Mouse (Mus musculus) lung, adult 2 months (tissue): Measurements from ENCODE around the gene Polr2g. TPM values are rescaled to one million over a fixed set of nuclear protein-coding genes. Genes with fewer than 3 reads are reported as not detected.
A peak's percentile ranks its signal among the peaks of the same experiment; 100 is the strongest.
"Not testable (repeated sequence)": the region's sequence is repeated elsewhere in the genome, so short reads cannot be mapped to it uniquely, and the experiment has no call there.

Source experiments
- DNase-seq: peaks from one replicate; pipeline ENCODE4 v3.0.0; 2022
- H3K4me1 ChIP-seq: fragments of 200-500 bp; 2 replicates; pipeline ENCODE4 v1.6.1; 2011; ENCODE audit warnings: low read length; ENCODE audit not compliant: control insufficient read depth, insufficient read depth
- H3K4me3 ChIP-seq: fragments of 200-500 bp; replicated peaks from 2 replicates; pipeline ENCODE3; 2011; ENCODE audit warnings: low read depth, mild to moderate bottlenecking, control low read depth, low read length; ENCODE audit errors: extremely low read depth
- CTCF ChIP-seq: fragments of 200-500 bp; IDR thresholded peaks from 2 replicates; pipeline ENCODE4 v1.5.1; 2011; ENCODE audit warnings: mild to moderate bottlenecking, low read length, control low read depth; ENCODE audit not compliant: insufficient read depth
- POLR2A ChIP-seq: fragments of 200-500 bp; IDR thresholded peaks from 2 replicates; pipeline ENCODE4 v1.6.1; 2011; ENCODE audit warnings: low read depth, mild to moderate bottlenecking, control low read depth, low read length, borderline replicate concordance; ENCODE audit errors: extremely low read depth
- WGBS: fragments of 180-500 bp; shearing (Covaris S2); methylation state at CpG from one replicate; pipeline ENCODE4 v1.1.7; 2018; 5-methylcytosine and 5-hydroxymethylcytosine counted together
- polyA plus RNA-seq: library from polyadenylated mRNA; depleted of rRNA; stranded (reverse); fragments of >200 nt; gene quantifications from 2 replicates; pipeline ENCODE4 v1.2.3, GENCODE M21; 2012

Polr2g gene
- polyA plus RNA-seq, 1 experiment = 42.5 TPM

DNA sequence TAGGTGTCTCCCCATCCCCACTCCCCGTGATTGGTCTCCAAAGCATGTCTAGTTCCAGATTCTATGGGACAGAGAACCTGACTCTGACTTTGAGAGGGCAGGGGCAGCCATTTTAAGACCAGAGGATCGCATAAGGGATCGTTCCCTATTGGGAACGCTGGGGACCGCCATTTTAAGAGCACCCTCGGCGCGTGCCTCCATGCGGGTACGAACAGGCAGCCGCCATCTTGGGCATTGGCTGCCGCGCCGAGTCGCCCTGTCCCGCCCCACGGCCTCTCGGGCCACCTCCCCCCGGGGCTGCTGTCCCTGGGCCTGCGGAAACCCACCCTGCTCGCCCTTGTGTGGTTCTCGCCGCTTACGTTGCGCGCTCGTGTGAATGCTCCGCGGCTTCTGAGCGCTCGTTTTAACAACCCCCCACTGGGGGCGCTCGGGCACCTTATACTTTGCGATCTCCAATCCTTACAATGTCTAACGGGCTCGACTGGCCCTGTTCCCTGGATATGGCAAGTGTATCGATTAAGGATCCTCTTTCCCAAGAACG, 38.9 kb upstream of the Polr2g start, which contains the start of gene Bscl2:
Gene Bscl2 (plus strand): TSS at position 217 of the 541 bp plus-strand sequence.
- TF ChIP-seq POLR2A (peak; percentile 69), CTCF (peak; percentile 32; the same call in 1 of the 2 replicates)
- H3K4me3 ChIP-seq = peak within 1 kb of the TSS; percentile 72
- peaks cover 8% of the 10 kb centered on the region; the same call in 1 of the 2 replicates for H3K4me1 ChIP-seq
- WGBS = under 1% methylated on average over 38 of the region's 38 CpGs
- peak; percentile 86 for DNase-seq

GRCm38 (mm10) chr19:8836327-8836726, 38.0 kb upstream of the Polr2g start:
- H3K4me1 ChIP-seq, DNase-seq, H3K4me3 ChIP-seq: not testable (repeated sequence)
- WGBS = 96% methylated on average over 10 of the region's 10 CpGs

- 81% methylated on average over 4 of the region's 4 CpGs for whole genome bisulfite sequencing
These were observed 34.6 kb upstream of the Polr2g start for GRCm38 (mm10) chr19:8832971-8833370.

GRCm38 (mm10) chr19:8831262-8831661, 32.9 kb upstream of the Polr2g start:
- no peak for TF ChIP-seq POLR2A
- TF ChIP-seq CTCF = no peak
- Histone ChIP-seq H3K4me3 (no peak overlapping the region), H3K4me1 (no peaks in the 10 kb centered on the region)
- no peak for DNase-seq
- 83% methylated on average over 11 of the region's 11 CpGs for WGBS

More at GRCm38 (mm10) chr19:8832971-8833370, 34.6 kb upstream of the Polr2g start:
- peaks cover under 1% of the 10 kb centered on the region; the same call in 1 of the 2 replicates for H3K4me1 ChIP-seq
- DNase-seq = no peak
- no peak for TF ChIP-seq CTCF
- TF ChIP-seq POLR2A = no peak
- H3K4me3 ChIP-seq = no peak overlapping the region

GRCm38 (mm10) chr19:8830664-8831063, 32.3 kb upstream of the Polr2g start:
- no peak overlapping the region for H3K4me3 ChIP-seq
- no peak for TF ChIP-seq CTCF
- no peak for TF ChIP-seq POLR2A
- 88% methylated on average over 8 of the region's 8 CpGs for WGBS
- no peaks in the 10 kb centered on the region for H3K4me1 ChIP-seq
- no peak for DNase-seq

GRCm38 (mm10) chr19:8829660-8830059, 31.3 kb upstream of the Polr2g start, which contains the start of gene AC129217.1:
Gene AC129217.1 (plus strand): TSS chr19:8829773.
- 74% methylated on average over 8 of the region's 8 CpGs for WGBS
- no peaks in the 10 kb centered on the region for H3K4me1 ChIP-seq
- no peak for TF ChIP-seq CTCF
- no peak for TF ChIP-seq POLR2A
- no peak for DNase-seq
- no peak within 1 kb of the TSS for H3K4me3 ChIP-seq

- no peak for DNase-seq
- no peak for TF ChIP-seq CTCF
- no peak for TF ChIP-seq POLR2A
- Histone ChIP-seq H3K4me1 (peaks cover 9% of the 10 kb centered on the region), H3K4me3 (no peak overlapping the region)
- 52% methylated on average over 8 of the region's 8 CpGs for WGBS
These were observed 24.3 kb upstream of the Polr2g start for GRCm38 (mm10) chr19:8822696-8823095.

GRCm38 (mm10) chr19:8821146-8821545, 22.8 kb upstream of the Polr2g start:
- H3K4me1 ChIP-seq = peaks cover 9% of the 10 kb centered on the region
- 1% methylated on average over 7 of the region's 7 CpGs for WGBS
- TF ChIP-seq CTCF (no peak), POLR2A (no peak)
- DNase-seq = no peak
- H3K4me3 ChIP-seq = peak overlapping the region; percentile 97

DNA sequence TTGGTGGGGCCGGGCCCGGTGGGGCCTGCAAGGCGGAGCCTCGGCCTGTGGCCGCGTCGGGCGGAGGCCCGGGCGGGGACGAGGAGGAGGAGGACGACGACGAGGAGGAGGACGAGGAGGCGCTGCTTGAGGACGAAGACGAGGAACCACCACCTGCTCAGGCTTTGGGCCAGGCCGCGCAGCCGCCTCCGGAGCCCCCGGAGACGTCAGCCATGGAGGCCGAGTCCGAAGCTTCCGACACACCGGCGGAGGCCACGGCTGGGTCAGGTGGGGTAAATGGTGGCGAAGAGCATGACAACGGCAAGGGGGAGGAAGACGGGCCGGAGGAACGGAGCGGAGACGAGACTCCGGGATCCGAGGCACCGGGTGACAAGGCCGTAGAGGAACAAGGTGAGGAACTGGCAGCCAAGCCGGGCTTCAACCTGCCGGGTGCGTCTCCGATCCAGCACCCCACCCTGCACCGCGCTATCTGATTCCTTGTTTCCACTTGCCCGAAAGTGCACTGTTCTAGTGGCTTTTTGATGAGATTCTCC, 22.1 kb upstream of the Polr2g start:
- TF ChIP-seq CTCF (no peak), POLR2A (no peak)
- WGBS = under 1% methylated on average over 45 of the region's 48 CpGs
- H3K4me1 ChIP-seq = peaks cover 9% of the 10 kb centered on the region
- peak overlapping the region; percentile 97 for H3K4me3 ChIP-seq
- no peak for DNase-seq
